Mouse (Mus musculus) layer of hippocampus, postnatal 25 days (tissue): ENCODE measurements around the gene Cdh4. TPM values are rescaled to one million over a fixed set of nuclear protein-coding genes. Genes with fewer than 3 reads are reported as not detected.

Experiments used
- DNase-seq, 2 experiments: peaks; one replicate each; pipeline ENCODE4 v3.0.0; 2022; ENCODE audit warnings: mixed read lengths in 2 of 2, low spot score in 1 of 2; ENCODE audit errors: extremely low spot score in 1 of 2
- total RNA-seq, 2 experiments: library from RNA; stranded (reverse); gene quantifications; 2 replicates each; pipeline ENCODE4 v1.2.3; 2021

Cdh4 gene
- total RNA-seq, 2 experiments from 2014 or later, result 11.2 to 12.0 TPM

DNA sequence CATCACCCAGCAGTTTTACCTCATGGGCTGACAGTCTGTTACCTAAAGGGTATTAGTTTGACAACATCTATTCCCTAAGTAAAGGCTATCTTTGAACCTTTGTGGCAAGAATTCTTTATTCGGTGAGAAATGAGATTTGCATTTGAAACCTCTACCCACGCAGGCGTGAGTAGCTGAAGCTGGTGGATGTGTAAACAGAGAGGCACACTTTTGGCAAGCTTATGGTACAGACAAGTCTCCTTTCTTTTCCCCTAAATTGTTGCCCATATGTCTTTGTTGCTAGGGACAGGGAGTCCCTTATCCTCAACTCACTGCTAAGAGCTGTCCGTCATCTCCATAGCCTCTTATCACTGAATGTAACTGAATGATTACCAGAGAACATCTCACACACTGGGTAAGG lies 21.3 kb downstream of the Cdh4 start:
- DNase-seq, result no peak

DNA sequence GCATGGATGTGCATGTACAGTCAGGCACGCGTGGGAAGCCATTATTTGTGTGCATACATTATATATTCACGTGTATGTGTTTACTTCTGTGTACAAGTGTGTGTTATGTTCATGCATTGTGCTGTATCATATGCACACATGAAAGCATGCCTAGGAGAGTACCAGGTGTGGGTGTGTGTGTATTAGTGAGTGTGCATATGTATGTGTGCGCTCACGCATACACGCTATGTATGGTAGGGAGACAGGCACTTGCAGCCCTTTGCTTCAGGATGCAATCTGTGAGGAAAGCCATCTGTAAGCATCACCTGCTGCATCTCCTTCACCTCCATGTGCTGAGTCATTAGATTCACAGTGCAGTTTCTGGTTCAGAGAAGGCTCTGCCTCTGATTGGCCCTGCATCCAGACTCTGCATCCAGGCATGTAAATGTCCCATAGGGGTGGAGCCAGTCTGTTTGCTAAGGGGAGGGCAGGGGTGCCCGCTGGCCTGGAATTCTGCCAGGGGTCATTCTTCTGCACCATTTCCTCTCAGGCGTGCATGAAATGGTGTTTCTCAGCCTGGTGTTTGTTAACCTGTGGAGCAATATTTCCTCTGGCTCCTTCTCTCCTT lies 25.7 kb downstream of the Cdh4 start:
- DNase-seq, result no peak

- no peak for DNase-seq
These were observed 34.4 kb downstream of the Cdh4 start for GRCm38 (mm10) chr2:179476622-179477021.

GRCm38 (mm10) chr2:179480800-179481200 lies 38.6 kb downstream of the Cdh4 start:
- DNase-seq, result no peak

DNA sequence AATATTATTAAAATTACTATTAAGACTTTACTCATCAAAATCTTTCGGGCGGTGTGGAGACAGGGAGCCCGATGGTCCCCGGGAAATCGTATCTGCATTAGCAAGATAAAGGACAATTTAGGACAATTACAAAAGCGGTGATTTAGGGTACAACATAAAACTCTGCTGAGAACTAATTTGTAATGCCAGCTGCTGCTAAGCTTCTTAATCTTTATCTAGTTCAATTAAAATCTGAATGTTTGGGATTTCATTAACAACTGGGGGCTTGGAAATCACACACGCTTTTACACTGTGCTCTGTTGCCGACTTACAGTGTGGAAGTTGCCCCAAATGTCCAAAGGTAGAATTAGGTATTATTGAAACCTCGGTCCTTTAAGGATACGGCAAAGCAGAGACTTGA lies 39.1 kb downstream of the Cdh4 start:
- no peak for DNase-seq

DNA sequence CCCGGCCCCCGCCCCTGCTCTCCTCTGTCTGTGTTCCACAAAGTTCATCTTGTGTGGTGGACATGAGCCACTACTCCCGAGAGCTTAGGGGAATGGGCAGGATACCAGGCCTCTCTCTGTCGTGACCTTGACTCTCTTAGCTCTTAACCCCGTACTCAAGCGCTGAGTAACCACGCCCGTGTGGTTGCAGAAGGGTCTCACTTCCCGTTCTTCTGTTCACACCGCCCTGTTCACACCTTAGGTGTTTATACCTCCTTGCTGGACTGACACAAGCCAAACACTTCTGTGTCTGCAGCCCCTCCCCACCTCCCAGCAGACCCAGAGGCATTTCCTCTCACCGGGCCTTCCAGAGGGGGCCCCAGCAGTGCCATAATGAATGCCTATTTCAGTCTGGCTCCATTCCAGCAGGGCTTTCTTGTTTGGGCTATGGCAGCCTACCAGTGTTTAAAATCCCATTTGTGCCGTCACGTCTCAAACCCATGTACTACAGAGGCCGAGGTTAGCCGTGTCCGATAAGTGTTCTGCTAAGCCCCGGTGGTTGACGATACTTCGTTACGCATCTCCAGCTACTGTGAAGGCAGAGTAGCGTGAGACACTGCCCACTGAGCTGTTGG lies 46.4 kb downstream of the Cdh4 start:
- DNase-seq, result no peak

- no peak for DNase-seq
These were observed 49.7 kb downstream of the Cdh4 start for GRCm38 (mm10) chr2:179491891-179492290.

DNA sequence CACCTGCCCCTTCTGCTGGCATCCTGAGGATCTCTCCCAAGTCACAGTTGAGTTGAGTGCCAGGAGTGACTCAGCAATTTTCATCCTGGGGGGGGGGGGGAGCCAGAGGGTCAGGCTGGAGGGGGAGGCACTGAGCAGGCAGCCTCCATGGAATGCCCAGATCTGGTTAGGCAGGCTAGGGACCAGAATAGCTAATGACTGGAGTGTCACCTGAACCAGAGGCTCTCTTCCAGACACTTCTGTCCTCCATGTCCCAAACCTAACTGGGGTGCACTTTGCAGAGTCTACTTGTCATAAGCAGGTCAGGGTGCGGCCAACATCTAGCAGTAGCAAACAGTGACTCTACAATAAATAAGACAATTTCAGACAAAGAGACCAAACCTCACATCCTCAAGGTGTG lies 52.0 kb downstream of the Cdh4 start:
- DNase-seq, result no peak

DNA sequence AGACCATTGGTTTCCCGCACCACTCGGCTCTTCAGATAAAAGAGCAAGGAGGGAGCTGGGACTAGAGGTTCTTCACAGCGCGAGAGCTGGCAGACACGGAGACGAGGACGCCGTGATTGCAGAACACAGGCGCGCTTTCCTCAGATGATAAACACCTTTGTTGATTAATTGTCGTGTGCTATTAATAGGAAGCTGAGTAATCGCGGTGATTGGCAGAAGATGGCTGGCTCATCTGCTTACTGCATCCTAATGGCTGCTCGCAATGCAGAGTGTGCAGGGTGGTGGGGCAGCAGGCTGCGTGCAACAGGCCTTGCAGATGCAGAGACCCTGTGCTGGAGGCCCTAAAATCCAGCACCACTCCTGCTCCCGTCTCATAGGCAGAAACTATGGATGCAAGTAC lies 68.2 kb downstream of the Cdh4 start:
- no peak for DNase-seq

DNA sequence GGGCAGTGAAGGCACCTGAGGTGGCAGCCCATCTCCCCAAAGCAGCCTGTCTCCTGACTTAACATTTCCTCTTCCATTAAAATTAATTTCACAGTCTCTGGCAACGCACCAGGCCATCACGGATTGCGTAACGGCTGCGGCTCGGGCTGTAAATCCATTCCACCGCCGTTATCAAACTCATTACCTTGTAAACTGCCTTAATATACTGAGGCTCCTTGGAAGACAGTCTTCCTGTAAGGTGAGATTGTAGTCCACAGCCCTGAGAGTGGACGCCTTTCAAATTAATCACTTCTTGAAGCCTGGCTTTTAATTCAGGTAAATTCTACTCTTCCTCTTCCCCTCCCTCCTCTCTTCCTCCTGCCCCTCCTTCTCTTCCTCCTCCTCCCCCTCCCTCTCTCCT lies 74.3 kb downstream of the Cdh4 start:
- no peak for DNase-seq

DNA sequence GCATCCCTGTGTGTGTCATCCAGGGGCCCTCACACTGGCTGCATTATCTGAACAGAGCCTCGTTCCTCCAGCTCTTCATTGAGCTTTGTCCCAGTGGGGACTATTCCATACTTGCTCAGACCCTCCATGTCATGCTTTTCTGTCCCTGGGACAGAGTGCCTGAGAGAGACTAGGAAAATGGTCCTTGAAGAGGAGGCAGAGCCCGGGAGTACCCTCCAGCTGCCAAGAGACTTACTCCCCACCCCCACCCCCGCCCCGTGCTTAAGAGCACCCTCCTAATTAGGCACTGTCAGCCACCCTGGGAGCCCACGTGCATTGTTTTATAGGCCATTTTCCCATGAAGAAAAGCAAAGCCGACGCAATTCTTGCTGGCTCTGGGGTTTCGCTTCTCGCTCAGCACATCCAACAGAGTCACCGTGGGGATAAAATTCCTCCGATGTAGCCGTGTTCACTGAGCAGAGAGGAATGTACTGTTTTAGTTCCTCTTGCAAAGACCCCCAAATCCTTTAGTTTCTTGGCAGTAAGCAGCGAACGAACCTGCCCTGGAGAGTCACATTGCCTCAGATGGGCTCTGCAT lies 76.3 kb downstream of the Cdh4 start:
- no peak for DNase-seq

- DNase-seq, result no peak
These were observed 76.9 kb downstream of the Cdh4 start for GRCm38 (mm10) chr2:179519161-179519560.

DNA sequence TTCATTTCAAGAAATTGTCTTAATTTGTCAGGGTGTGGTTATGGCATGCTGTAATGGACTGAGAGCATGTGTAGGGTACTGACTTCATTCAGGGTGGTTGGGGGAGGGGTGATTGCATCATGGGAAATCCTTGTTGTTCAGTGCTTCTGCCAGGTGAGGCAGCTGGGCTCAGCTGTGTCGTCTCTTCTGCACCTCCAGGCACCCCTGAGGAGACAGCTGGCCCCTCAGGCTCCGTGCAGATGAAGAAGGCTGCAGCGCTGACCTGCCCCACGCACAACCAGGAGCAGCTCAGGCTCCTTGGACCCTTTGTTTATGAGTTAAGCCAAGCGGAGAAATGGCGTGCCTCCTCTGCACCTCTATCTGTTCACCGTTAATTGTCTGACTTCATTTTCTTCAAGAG lies 77.7 kb downstream of the Cdh4 start:
- DNase-seq, result no peak

GRCm38 (mm10) chr2:179520941-179521340 lies 78.7 kb downstream of the Cdh4 start:
- no peak for DNase-seq

- no peak for DNase-seq
These were observed 79.2 kb downstream of the Cdh4 start for GRCm38 (mm10) chr2:179521444-179521843.

DNA sequence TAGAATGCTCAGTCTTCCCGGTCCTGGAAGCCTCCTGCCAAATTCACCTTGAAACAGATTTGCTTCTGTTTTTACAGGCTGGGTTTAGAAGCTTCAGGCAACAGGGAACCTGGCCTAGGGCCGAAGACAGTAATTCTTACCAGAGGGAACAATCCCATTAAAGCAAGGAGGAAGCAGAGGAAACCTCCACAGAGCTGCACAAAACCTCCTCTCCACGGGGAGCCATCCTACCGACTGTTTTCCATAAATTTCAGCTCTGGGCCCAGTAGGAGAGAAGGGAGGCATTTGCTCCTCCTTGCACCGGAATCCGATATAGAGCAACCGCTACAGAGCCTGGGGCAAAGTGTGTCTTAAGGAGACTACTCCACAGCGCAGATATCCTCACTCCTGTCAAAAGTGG lies 79.9 kb downstream of the Cdh4 start:
- no peak for DNase-seq

DNA sequence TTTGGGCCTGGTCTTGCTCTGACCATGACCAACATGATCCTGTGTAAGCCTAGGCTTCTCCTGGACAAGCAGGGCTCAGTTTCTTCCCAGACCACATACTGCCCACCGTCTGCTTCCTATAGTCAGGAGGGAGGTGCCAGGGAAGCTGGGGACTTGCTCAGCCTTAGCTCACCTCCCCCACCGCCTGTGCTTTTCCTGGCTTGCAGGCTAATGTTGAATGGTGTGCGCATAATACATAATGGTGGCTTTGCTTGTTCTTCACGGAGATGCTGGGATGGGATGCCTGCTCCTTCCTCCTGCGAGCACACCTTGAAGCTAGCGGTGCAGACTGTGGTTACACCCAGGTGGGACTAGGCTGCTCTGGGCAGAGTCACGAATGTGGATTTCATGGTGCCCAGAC lies 84.7 kb downstream of the Cdh4 start:
- DNase-seq, result no peak

DNA sequence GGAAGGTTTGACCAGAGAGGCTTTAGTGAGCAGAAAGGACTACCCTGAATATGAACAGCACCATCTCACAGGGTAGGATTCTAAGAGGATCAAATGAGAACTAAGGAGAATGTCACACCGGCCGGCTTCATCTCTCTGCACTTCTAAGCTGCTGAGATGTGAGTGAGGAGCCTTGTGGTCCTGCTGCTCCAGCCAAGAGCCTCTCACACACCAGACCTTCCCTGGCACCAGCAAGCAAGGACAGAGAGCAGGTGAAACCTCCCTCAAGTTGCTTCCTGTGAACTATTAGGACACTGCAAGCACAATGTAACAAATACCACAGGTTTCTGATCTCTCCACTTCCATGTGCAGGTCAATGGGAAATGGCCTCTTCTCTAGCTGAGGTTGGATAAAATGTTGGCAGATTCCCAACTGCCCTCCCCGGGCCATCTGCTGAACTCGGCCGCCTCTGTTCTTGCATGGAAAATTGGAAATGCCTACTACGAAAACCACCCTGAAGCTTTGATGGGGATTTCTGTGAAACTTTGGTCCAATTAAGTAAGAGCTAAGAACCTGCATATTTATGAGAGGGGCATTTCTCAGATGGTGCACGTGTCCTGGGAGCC lies 88.3 kb downstream of the Cdh4 start:
- no peak for DNase-seq

DNA sequence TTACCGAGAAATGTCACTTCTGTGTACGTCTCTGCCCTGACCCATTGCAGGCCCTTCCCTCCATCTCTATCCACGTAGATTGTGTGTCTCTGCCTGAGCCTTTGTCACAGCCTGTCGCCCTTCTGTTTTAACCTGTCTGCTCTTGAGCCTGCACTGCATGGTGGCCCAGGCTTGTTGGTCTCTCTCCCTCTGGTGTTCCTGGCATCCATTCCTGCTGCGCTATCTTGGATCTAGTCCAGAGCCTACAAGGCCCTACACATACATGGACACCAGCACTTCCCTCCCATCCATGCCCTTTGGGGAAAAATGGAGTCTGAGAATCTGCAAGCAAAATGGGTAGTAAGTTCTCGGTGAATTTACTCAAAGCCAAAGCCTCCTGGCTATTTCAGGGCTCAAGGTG lies 91.0 kb downstream of the Cdh4 start:
- DNase-seq, result no peak

DNA sequence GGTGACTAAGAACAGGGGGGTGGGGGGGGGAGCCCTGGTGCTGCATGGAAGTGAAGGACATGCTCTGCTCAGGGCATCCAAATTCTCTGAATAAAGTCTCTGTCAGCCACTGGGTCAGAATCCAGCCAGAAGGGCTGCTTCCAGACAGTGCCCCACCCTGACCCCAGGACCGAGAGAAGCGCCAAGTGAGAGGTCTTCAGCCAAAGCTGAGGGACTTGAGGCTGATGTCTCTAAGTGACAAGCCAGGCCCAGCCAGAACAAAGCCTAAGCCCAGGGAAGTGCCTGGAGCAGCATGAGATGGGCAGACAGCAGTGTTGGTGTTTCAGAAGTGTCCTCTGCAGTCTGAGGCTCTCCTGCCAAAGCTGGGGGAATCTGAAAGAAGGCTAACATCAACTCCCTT lies 91.7 kb downstream of the Cdh4 start:
- no peak for DNase-seq

DNA sequence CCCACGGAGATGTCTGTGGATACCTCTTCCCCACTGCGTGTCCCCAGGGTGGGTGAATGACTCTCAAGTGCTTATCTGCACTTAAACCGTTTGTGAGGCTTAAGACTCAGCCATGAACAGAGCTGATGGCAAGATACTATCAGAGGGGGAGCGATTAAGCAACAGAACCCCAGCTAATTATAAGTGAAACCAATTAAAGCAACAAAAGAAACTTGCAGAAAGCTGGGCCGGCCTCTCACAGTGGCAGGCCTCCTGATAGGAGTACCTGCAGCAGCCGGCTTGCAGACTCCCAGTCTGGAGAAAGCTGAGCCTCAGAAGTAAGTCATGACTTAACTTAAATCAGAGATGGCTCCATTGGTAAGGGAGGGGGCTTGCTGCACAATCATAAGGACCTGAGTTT lies 93.0 kb downstream of the Cdh4 start:
- DNase-seq, result no peak

DNA sequence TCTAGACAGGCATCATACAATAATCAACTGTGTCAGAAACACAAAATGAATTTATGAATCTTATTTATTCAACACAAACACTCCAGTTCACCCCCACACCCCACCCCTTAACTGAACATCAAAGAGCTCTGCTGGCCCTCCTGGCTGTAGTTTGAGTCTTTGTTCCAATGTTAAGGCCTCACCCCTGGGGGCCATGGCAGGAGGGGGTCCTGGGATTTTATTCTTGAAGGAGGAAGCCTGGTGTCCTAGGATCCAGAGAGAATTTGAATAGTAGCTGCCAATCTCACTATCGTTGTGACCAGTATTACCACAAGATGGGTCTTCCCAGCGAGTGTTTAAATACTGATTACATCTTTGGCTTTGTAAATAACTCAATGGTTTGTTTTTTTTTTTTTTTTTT lies 94.5 kb downstream of the Cdh4 start:
- DNase-seq, result no peak
